Comparison of ENCODE assay signal across 28 mouse cellular contexts in the genomic region with DNA sequence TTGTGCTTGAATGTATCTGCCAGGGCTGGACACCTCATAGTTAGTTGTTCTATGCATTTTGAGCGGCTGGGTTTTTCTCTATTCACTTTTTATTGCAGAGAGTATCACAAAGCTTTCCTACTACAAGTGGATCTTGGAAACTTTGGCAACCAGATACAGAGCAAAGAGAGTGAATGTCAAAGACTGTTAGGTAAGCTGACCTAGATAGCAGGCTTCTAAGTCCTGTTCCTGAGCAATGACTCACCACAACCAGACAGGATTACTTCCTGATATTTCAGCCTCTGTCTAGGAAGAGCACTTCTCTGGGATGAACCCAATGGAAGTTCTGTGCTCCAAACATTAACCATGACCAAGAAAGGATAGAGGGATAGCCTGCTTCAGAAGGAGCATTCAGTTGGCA. TPM values are rescaled to one million over a fixed set of nuclear protein-coding genes. Genes with fewer than 3 reads are reported as not detected.
"Had no signal": no experiment of that assay in that cellular context is flagged by ENCODE, and none has a peak within 500 bp of the region (broad histone marks: within the 10 kb centered on the region; RNA-seq: fewer than 3 reads in every experiment).

No protein-coding gene starts in this region.

- H3K27ac ChIP-seq: gastrocnemius, adult 2 months; heart, adult 2 months; hindbrain, embryonic 10.5 days; hindbrain, embryonic 12.5 days; hindbrain, embryonic 14.5 days; intestine, embryonic 15.5 days; layer of hippocampus, adult 2 months; left cerebral cortex, adult 2 months; limb, embryonic 10.5 days; limb, embryonic 12.5 days; liver, embryonic 13.5 days had no signal

- DNase-seq: gastrocnemius, adult 2 months; gastrocnemius, postnatal 10 days; gastrocnemius, postnatal 25 days; heart, adult 2 months; heart, postnatal 10 days; heart, postnatal 4 days; kidney, adult 18-20 months; kidney, adult 8-10 months; kidney, postnatal 10 days; kidney, postnatal 25 days; kidney, postnatal 4 days; liver; liver, embryonic 13.5 days had no signal

- H3K4me3 ChIP-seq: gastrocnemius, adult 2 months; heart, adult 2 months; heart, embryonic 12.5 days; hindbrain, embryonic 10.5 days; hindbrain, embryonic 12.5 days; intestine, embryonic 15.5 days; layer of hippocampus, adult 2 months; left cerebral cortex, adult 2 months; limb, embryonic 10.5 days; limb, embryonic 12.5 days; liver, embryonic 13.5 days had no signal

- H3K9me3 ChIP-seq: heart, embryonic 12.5 days; hindbrain, embryonic 10.5 days; hindbrain, embryonic 12.5 days; intestine, embryonic 15.5 days; limb, embryonic 10.5 days; limb, embryonic 12.5 days; liver, embryonic 13.5 days had no signal

- H3K27me3 ChIP-seq: heart, embryonic 12.5 days; hindbrain, embryonic 12.5 days; intestine, embryonic 15.5 days; limb, embryonic 12.5 days; liver, embryonic 13.5 days had no signal

- H3K4me1 ChIP-seq: heart, embryonic 12.5 days; hindbrain, embryonic 12.5 days; intestine, embryonic 15.5 days; liver, embryonic 13.5 days had no signal

- H3K36me3 ChIP-seq: heart, embryonic 12.5 days; hindbrain, embryonic 10.5 days; hindbrain, embryonic 12.5 days; intestine, embryonic 15.5 days; limb, embryonic 10.5 days; limb, embryonic 12.5 days; liver, embryonic 13.5 days had no signal

RNA-seq across cellular contexts. Expression of a gene that starts 40.3 kb away (rescaled TPM):
- total RNA-seq: gastrocnemius, adult 2 months; gastrocnemius, postnatal 25 days; granulocyte monocyte progenitor cell, adult 5-6 weeks; heart, postnatal 10 days; heart, postnatal 25 days had no signal
- polyA plus RNA-seq: heart, adult 2 months; heart, embryonic 12.5 days; hindbrain, embryonic 10.5 days; hindbrain, embryonic 12.5 days; inflammation-experienced regulatory T-cells, adult 6 months; intestine, postnatal 0 days; kidney, embryonic 14.5 days; limb, embryonic 10.5 days; limb, embryonic 12.5 days; liver, embryonic 11.5 days; liver, embryonic 13.5 days had no signal
